Mouse (Mus musculus): ENCODE results near the gene Obscn.
"Not testable (repeated sequence)": the region's sequence is repeated elsewhere in the genome, so short reads cannot be mapped to it uniquely, and the experiment has no call there.

The Obscn gene

DNA sequence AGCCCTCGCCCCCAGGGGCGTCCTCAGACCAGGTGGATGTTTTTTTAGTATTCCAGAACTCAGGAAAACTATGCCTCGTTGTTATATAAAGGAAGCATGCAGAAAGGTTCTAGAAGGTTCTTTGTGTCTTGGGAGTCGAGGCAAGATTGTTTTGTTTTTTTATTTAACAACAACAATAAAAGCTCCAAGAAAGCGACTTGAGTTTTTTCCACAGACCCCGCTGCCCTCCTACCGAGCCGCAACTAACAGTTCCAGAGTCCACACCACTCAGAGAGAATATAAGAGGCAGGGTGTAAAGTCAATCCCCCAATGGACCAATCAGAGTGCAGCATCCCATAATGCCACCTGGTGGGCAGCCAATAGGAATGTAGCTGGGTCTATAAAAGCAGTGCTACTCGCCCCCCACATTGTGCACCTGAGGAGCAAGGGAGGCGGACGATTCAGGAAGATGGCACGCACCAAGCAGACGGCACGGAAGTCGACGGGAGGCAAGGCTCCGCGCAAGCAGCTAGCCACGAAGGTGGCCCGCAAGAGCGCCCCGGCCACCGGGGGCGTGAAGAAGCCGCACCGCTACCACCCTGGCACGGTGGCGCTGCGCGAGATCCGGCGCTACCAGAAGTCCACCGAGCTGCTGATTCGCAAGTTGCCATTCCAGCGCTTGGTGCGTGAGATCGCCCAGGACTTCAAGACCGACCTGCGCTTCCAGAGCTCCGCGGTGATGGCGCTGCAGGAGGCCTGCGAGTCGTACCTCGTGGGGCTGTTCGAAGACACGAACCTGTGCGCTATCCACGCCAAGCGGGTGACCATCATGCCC lies 174.6 kb downstream of the Obscn start:
- peak in 1 of 2 experiments; percentile 10 for DNase-seq (ENCODE audit: low spot score in 2 of 2)

DNA sequence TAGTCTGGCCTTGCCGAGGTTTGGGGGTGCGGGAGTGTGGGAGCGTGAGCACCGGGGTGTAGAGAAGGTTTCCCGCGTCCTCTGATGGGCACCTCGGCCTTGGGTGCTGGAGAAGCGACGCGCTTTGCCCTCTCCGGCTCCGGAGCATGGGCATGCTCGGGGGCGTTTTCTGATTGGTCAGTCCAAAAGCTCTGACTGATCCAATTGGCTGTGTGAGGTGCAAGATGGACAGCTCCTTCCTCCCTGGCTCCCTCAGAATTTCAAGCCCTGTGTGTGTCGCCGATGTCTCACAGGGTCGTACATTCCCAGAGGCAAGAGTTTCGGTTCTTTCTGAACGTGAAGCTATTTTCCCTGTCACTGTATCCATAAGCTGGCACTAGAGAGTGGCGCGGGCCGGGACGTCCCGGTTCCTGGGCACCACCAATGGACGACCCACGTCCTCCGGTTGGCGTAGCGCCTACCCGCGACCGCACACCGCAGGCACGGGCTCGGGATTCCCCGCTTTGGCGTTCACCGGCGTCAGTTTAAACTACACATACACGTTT lies 176.2 kb downstream of the Obscn start:
- DNase-seq (ENCODE audit: low spot score in 2 of 2), result peak in 1 of 2 experiments; percentile 71

DNA sequence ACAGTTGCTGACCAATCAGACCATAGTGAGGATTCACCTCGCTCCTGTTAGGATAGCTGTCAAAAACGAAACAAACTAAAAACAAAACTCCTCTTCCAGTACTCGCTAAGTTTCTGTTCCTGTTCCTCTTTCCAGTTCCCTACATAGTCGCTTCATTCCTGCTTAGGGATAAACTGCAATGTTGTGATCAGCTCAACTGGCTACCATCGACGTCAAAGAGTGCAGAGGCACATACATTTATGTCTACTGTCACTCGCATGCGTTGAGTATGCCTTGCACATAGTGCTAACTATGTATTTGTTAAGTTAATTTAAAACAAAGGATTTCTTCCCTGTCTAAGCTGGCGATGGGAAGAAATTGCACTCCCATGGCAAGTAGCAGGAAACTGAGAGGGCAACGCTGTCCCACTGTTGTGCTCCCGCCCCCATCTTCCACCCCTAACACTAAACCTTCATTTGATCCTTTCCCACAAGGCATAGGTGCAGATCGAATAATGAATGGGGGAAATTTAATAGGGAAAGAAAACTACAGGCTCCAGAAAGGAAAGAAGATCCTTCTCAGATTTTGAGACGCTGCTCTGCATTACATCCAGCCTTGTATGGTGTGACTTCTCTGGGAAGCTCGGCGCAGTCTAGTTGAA lies 176.9 kb downstream of the Obscn start:
- no peak for DNase-seq (ENCODE audit: low spot score in 2 of 2)

DNA sequence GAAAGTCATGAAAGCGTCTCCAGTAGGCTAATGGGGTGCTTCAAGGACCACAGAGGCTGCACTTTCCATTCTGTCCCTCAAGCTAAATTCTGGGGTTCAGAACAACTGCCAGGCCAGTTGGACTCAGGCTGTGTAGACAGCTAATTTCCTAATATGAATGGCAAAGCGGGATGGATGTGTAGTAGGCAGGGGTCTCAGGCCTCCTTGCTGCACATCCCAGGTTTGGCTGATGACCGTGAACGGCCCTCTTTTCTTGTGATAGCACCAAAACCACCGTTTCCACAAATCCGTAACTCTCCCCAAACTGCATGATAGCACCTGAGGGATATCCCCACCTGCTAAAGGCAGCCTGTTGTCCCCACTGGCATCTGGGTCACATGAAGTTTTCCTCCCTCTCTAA lies 177.7 kb downstream of the Obscn start:
- DNase-seq (ENCODE audit: low spot score in 2 of 2), result no peak

- no peak for DNase-seq (ENCODE audit: low spot score in 2 of 2)
Observed at GRCm38 (mm10) chr11:58957226-58957914, 178.8 kb downstream of the Obscn start.

DNA sequence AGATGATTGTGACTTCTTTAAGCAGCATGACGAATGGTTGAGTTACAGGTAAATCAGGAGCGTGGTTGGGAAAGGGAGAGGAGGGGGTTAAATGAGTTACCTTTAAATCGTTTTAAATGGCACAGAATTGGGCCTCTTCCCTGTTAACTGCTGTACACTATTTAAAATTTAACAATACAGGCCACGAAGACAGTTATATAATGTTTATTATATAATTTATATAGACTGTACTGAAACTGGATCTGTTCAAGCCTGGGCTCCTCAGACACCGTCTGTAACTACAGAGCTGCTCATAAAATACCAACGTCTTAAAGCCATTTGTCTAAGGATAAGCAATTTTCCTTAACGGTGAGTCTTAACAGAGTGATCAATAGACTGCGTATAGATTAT lies 180.3 kb downstream of the Obscn start:
- DNase-seq (ENCODE audit: low spot score in 2 of 2), result no peak

- DNase-seq (ENCODE audit: low spot score in 2 of 2), result no peak
Observed at GRCm38 (mm10) chr11:58955143-58955867, 180.9 kb downstream of the Obscn start.

GRCm38 (mm10) chr11:58954420-58955142 lies 181.6 kb downstream of the Obscn start, which contains the start of the genes Hist3h2a and Trim17:
TSS of gene Hist3h2a (plus strand) at chr11:58954685.
TSS of gene Trim17 (plus strand) at chr11:58954685.
- DNase-seq (ENCODE audit: low spot score in 2 of 2), result peak; percentile 81 to 89

DNA sequence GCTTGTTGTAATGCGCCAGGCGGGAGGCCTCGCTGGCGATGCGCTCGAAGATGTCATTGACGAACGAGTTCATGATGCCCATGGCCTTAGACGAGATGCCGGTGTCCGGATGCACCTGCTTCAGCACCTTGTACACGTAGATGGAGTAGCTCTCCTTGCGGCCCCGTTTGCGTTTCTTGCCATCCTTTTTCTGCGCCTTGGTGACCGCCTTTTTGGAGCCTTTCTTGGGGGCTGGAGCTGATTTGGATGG lies 182.1 kb downstream of the Obscn start:
- not testable (repeated sequence) for DNase-seq (ENCODE audit: low spot score in 2 of 2)

DNA sequence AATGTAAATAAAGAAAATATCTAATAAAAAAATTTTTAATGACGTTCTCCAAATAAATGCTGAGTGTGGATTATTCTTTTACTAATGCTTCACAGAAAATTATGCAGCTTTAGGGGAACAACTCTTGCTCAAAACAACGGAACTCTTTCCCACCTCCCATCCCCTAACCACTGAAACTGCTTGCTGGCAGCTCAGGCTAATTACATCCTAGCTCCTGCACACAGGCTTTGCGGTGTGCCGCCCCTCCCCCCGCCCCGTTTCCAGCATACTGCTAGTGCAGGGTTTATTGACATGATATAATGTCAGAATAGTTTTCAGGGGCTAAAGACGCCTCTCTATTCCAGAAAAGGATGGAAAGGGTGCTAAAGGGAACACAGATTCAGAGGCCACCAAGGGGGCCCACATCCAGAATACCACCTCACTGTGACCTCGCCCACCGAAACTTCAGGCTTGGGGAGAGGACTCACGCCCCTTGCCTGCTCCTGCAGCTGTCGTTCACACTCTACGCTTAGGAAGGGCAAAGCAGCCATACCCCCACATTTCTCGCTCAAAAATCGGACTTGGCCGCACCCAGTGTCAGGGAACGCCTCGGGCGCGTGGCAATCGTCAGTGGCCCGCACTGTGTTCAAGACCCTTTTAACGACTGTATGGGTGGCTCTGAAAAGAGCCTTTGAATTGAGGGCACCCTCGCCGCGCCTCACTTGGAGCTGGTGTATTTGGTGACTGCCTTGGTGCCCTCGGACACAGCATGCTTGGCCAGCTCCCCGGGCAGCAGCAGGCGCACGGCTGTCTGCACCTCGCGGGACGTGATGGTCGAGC lies 182.6 kb downstream of the Obscn start:
- DNase-seq (ENCODE audit: low spot score in 2 of 2), result no peak

- no peak for DNase-seq (ENCODE audit: low spot score in 2 of 2)
Observed at GRCm38 (mm10) chr11:58951210-58951609, 185.0 kb downstream of the Obscn start.

GRCm38 (mm10) chr11:58949480-58950431 lies 186.4 kb downstream of the Obscn start:
- peak in 1 of 2 experiments; percentile 49 for DNase-seq (ENCODE audit: low spot score in 2 of 2)

GRCm38 (mm10) chr11:58948542-58949479 lies 187.4 kb downstream of the Obscn start, which contains the start of gene Hist3h2ba:
TSS of gene Hist3h2ba (plus strand) at chr11:58948920.
- DNase-seq (ENCODE audit: low spot score in 2 of 2), result peak; percentile 73 to 75

- DNase-seq (ENCODE audit: low spot score in 2 of 2), result no peak
Observed at GRCm38 (mm10) chr11:58947798-58948528, 188.2 kb downstream of the Obscn start.

DNA sequence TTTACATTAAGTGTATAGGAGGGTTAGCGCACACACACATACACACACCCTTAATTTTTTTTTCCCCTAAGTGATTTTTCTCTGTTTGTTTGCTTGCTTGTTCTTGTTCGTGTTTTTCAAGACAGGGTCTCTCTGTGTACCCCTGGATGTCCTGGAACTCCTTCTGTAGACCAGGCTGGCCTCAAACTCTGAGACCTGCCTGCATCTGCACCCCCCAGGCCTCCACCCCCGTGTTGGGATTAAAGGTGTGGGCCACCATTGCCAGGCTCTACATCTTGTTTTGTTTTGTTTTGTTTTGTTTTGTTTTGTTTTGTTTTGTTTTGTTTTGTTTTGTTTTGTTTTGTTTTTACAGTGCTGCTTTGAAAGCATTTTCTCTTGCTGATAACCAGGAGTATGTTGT lies 188.9 kb downstream of the Obscn start:
- DNase-seq (ENCODE audit: low spot score in 2 of 2), result no peak

Data from frontal cortex, postnatal 14 days (tissue).